Mouse (Mus musculus): ENCODE data around the gene Runx1. TPM values are rescaled to one million over a fixed set of nuclear protein-coding genes. Genes with fewer than 3 reads are reported as not detected.

The Runx1 gene
- polyA plus RNA-seq, 1 experiment from 2014 or later = 18.9 TPM

GRCm38 (mm10) chr16:92645423-92646115 is 180.4 kb downstream of the Runx1 start:
- peak; percentile 55 for ATAC-seq (ENCODE audit: insufficient number of reproducible peaks, low FRiP score, low TSS enrichment, low read depth)
- no peak overlapping the region for H3K9ac ChIP-seq
- peaks cover 35% of the 10 kb centered on the region for H3K4me1 ChIP-seq
- H3K36me3 ChIP-seq = no peaks in the 10 kb centered on the region
- H3K9me3 ChIP-seq (replicated peaks) = no peaks in the 10 kb centered on the region; the same call in 1 of the 2 replicates
- H3K27me3 ChIP-seq = no peaks in the 10 kb centered on the region
- H3K4me2 ChIP-seq (replicated peaks) = no peak overlapping the region
- peak overlapping the region; percentile 79 for H3K27ac ChIP-seq (replicated peaks)
- H3K4me3 ChIP-seq (replicated peaks) = no peak overlapping the region
- 48% methylated on average over 22 of the region's 22 CpGs for WGBS

DNA sequence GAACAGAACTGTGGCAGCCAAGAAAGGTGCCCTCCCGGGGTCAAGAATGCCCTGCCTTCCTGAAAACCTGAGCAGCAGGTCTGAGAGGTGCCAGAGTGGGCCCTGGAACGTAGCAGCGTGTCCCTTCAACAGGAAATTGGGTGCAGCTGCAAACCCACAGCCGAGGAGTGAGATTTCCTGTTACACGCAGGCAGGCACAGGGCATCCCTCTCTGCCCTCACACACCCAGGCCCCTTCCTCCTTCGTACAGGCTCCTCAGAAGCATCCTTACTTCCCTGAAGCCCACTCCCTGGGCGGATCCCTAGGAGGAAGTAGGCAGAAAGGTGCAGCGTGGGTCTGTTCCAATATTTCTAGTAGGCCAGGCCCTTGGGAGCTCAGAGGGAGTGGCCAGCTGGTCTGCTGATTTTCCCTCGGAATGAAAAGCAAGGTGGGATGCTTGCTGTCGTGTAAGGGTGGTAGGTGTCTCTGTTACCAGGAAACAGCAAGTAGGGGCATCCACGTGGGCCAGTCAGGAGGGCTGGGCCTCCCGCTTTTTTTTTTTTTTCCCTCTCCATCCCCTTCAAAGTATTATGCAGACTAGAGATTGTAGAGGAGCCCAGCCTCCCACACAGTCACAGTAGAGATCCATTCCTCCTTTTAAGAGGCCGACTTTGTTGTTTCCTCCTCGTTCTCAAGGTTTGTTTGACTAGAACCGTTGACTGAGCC is 181.1 kb downstream of the Runx1 start:
- Histone ChIP-seq H3K4me2 (replicated peaks) (no peak overlapping the region), H3K9ac (no peak overlapping the region), H3K27ac (replicated peaks) (peak overlapping the region; percentile 79), H3K9me3 (replicated peaks) (no peaks in the 10 kb centered on the region; the same call in 1 of the 2 replicates), H3K27me3 (no peaks in the 10 kb centered on the region), H3K36me3 (no peaks in the 10 kb centered on the region), H3K4me3 (replicated peaks) (no peak overlapping the region), H3K4me1 (peaks cover 35% of the 10 kb centered on the region)
- ATAC-seq (ENCODE audit: insufficient number of reproducible peaks, low FRiP score, low TSS enrichment, low read depth) = peak; percentile 12; the same call in 1 of the 2 replicates
- WGBS = 39% methylated on average over 15 of the region's 15 CpGs

DNA sequence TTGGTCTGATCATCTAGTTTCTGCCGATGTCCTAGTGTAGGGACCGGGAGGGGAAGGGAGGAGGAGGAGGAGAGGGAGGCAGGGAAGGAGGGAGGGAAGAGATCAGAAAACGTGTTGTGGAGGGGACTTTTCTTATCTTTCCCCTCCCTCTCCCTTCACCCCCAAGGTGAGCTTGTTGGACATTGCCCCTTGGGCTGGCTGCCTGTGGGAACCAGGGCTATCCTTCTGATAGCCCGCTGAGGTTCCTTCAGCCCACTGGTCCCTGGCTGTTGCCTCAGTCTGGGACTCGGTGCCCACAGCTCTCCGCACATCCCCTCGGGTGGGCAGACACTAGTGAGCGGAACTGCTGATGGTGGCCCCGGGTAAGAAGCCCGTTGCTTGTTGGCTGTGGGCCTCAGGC is 181.6 kb downstream of the Runx1 start:
- H3K27ac ChIP-seq (replicated peaks) = 0 out of 2 replicates have a peak overlapping the region, but pooled peaks have one; percentile 48
- no peak overlapping the region for H3K4me2 ChIP-seq (replicated peaks)
- no peaks in the 10 kb centered on the region; the same call in 1 of the 2 replicates for H3K9me3 ChIP-seq (replicated peaks)
- ATAC-seq (ENCODE audit: insufficient number of reproducible peaks, low FRiP score, low TSS enrichment, low read depth) = no peak
- no peak overlapping the region for H3K9ac ChIP-seq
- no peaks in the 10 kb centered on the region for H3K27me3 ChIP-seq
- H3K4me3 ChIP-seq (replicated peaks) = no peak overlapping the region
- H3K4me1 ChIP-seq = peaks cover 35% of the 10 kb centered on the region
- H3K36me3 ChIP-seq = no peaks in the 10 kb centered on the region
- 63% methylated on average over 10 of the region's 10 CpGs for WGBS

- H3K4me2 ChIP-seq (replicated peaks) = no peak overlapping the region
- H3K36me3 ChIP-seq = no peaks in the 10 kb centered on the region
- H3K27me3 ChIP-seq = no peaks in the 10 kb centered on the region
- H3K9me3 ChIP-seq (replicated peaks) = no peaks in the 10 kb centered on the region
- no peak overlapping the region for H3K27ac ChIP-seq (replicated peaks)
- peaks cover 36% of the 10 kb centered on the region for H3K4me1 ChIP-seq
- no peak for ATAC-seq (ENCODE audit: insufficient number of reproducible peaks, low FRiP score, low TSS enrichment, low read depth)
- no peak overlapping the region for H3K4me3 ChIP-seq (replicated peaks)
- H3K9ac ChIP-seq = no peak overlapping the region
- WGBS = 80% methylated on average over 8 of the region's 8 CpGs
Measured at GRCm38 (mm10) chr16:92642283-92642682, 183.7 kb downstream of the Runx1 start.

- no peak overlapping the region for H3K27ac ChIP-seq (replicated peaks)
- no peaks in the 10 kb centered on the region for H3K9me3 ChIP-seq (replicated peaks)
- ATAC-seq (ENCODE audit: insufficient number of reproducible peaks, low FRiP score, low TSS enrichment, low read depth) = no peak
- H3K36me3 ChIP-seq = no peaks in the 10 kb centered on the region
- peaks cover 24% of the 10 kb centered on the region for H3K4me1 ChIP-seq
- H3K27me3 ChIP-seq = no peaks in the 10 kb centered on the region
- no peak overlapping the region for H3K4me3 ChIP-seq (replicated peaks)
- H3K9ac ChIP-seq = no peak overlapping the region
- no peak overlapping the region for H3K4me2 ChIP-seq (replicated peaks)
- WGBS = 57% methylated on average over 6 of the region's 6 CpGs
Measured at GRCm38 (mm10) chr16:92641053-92641452, 184.9 kb downstream of the Runx1 start.

- 73% methylated on average over 8 of the region's 8 CpGs for WGBS
- no peaks in the 10 kb centered on the region for H3K36me3 ChIP-seq
- no peak overlapping the region for H3K27ac ChIP-seq (replicated peaks)
- no peak for ATAC-seq (ENCODE audit: insufficient number of reproducible peaks, low FRiP score, low TSS enrichment, low read depth)
- no peaks in the 10 kb centered on the region for H3K27me3 ChIP-seq
- H3K9me3 ChIP-seq (replicated peaks) = no peaks in the 10 kb centered on the region
- no peak overlapping the region for H3K4me3 ChIP-seq (replicated peaks)
- peaks cover 9% of the 10 kb centered on the region; the same call in 1 of the 2 replicates for H3K4me1 ChIP-seq
- no peak overlapping the region for H3K4me2 ChIP-seq (replicated peaks)
- no peak overlapping the region for H3K9ac ChIP-seq
Measured at GRCm38 (mm10) chr16:92639093-92639492, 186.9 kb downstream of the Runx1 start.

GRCm38 (mm10) chr16:92637033-92637432 is 188.9 kb downstream of the Runx1 start:
- H3K27me3 ChIP-seq = no peaks in the 10 kb centered on the region
- ATAC-seq (ENCODE audit: insufficient number of reproducible peaks, low FRiP score, low TSS enrichment, low read depth) = no peak

GRCm38 (mm10) chr16:92632115-92632763 is 193.7 kb downstream of the Runx1 start:
- peak; percentile 35; the same call in 1 of the 2 replicates for ATAC-seq (ENCODE audit: insufficient number of reproducible peaks, low FRiP score, low TSS enrichment, low read depth)

More at GRCm38 (mm10) chr16:92637033-92637432, 188.9 kb downstream of the Runx1 start:
- Histone ChIP-seq H3K4me2 (replicated peaks) (no peak overlapping the region), H3K27ac (replicated peaks) (no peak overlapping the region), H3K4me1 (peaks cover 14% of the 10 kb centered on the region), H3K9ac (no peak overlapping the region), H3K4me3 (replicated peaks) (no peak overlapping the region), H3K9me3 (replicated peaks) (no peaks in the 10 kb centered on the region), H3K36me3 (no peaks in the 10 kb centered on the region)
- 56% methylated on average over 5 of the region's 5 CpGs for WGBS

GRCm38 (mm10) chr16:92631637-92632036 is 194.3 kb downstream of the Runx1 start:
- Histone ChIP-seq H3K27me3 (no peaks in the 10 kb centered on the region), H3K4me1 (peaks cover 46% of the 10 kb centered on the region), H3K4me3 (replicated peaks) (no peak overlapping the region), H3K4me2 (replicated peaks) (no peak overlapping the region), H3K9me3 (replicated peaks) (no peaks in the 10 kb centered on the region), H3K36me3 (no peaks in the 10 kb centered on the region), H3K27ac (replicated peaks) (peak overlapping the region; percentile 61), H3K9ac (no peak overlapping the region)
- no peak for ATAC-seq (ENCODE audit: insufficient number of reproducible peaks, low FRiP score, low TSS enrichment, low read depth)
- 14% methylated on average over 6 of the region's 6 CpGs for WGBS

More at GRCm38 (mm10) chr16:92632115-92632763, 193.7 kb downstream of the Runx1 start:
- Histone ChIP-seq H3K9ac (no peak overlapping the region), H3K27ac (replicated peaks) (peak overlapping the region; percentile 61), H3K36me3 (no peaks in the 10 kb centered on the region), H3K9me3 (replicated peaks) (no peaks in the 10 kb centered on the region), H3K4me2 (replicated peaks) (no peak overlapping the region), H3K4me3 (replicated peaks) (no peak overlapping the region), H3K27me3 (no peaks in the 10 kb centered on the region), H3K4me1 (peaks cover 43% of the 10 kb centered on the region)
- 24% methylated on average over 11 of the region's 11 CpGs for WGBS

DNA sequence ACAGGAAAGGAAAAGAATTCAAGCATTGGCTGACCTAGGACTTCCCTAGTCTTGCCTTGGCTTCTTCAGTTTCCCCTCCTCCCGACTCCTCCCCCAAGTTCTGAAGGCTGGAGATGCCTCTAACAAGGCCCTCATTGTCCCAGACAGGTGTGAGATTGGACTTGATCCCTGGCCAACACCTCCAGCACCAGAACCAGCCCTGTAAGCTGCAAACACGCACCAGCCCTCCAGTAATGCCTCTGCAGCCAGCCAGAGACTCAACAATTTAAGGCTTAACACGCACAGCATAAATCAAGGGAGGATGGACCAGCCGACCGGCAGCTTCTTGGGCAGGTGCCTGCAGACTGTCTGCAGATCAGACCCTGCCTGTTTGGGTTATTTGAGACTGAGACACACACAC is 195.0 kb downstream of the Runx1 start:
- 45% methylated on average over 5 of the region's 5 CpGs for WGBS
- Histone ChIP-seq H3K27ac (replicated peaks) (0 out of 2 replicates have a peak overlapping the region, but pooled peaks have one; percentile 12), H3K9ac (no peak overlapping the region), H3K9me3 (replicated peaks) (no peaks in the 10 kb centered on the region), H3K4me2 (replicated peaks) (no peak overlapping the region), H3K27me3 (no peaks in the 10 kb centered on the region), H3K4me3 (replicated peaks) (no peak overlapping the region), H3K36me3 (no peaks in the 10 kb centered on the region), H3K4me1 (peaks cover 50% of the 10 kb centered on the region)
- no peak for ATAC-seq (ENCODE audit: insufficient number of reproducible peaks, low FRiP score, low TSS enrichment, low read depth)

DNA sequence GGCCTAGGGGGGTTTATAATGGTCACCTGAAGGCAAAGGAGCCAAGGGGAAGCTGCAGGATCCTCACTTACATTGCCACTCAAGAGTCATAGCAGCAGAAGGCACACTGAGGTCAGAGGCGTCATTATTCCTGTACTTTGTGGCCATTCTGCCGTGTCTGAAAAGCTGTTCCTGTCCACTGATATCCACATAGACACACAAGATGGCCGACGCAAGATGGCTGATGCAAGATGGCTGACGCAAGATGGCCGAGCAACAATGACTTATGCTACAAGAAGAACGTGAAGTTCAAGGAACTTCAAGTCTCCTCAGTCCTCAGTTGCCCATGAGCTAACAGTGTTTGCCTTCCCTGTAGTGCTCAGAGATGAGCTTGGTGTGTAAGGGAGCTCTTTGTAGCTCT is 196.1 kb downstream of the Runx1 start:
- ATAC-seq (ENCODE audit: insufficient number of reproducible peaks, low FRiP score, low TSS enrichment, low read depth) = no peak
- no peak overlapping the region for H3K4me3 ChIP-seq (replicated peaks)
- no peaks in the 10 kb centered on the region for H3K27me3 ChIP-seq
- no peak overlapping the region for H3K27ac ChIP-seq (replicated peaks)
- H3K4me2 ChIP-seq (replicated peaks) = no peak overlapping the region
- H3K9me3 ChIP-seq (replicated peaks) = no peaks in the 10 kb centered on the region
- no peaks in the 10 kb centered on the region for H3K36me3 ChIP-seq
- H3K4me1 ChIP-seq = peaks cover 50% of the 10 kb centered on the region
- WGBS = 96% methylated on average over 7 of the region's 7 CpGs
- no peak overlapping the region for H3K9ac ChIP-seq
